Mouse (Mus musculus) thymus, postnatal 10 days (tissue): Measurements from ENCODE around the gene Arntl.

Experiments
- DNase-seq, 2 experiments: peaks; one replicate each; pipeline ENCODE4 v3.0.0; 2021; ENCODE audit warnings: low spot score in 2 of 2

The Arntl gene

GRCm38 (mm10) chr7:113208388-113208753, 1.1 kb downstream of the Arntl start:
- peak in 1 of 2 experiments; percentile 14 for DNase-seq

DNA sequence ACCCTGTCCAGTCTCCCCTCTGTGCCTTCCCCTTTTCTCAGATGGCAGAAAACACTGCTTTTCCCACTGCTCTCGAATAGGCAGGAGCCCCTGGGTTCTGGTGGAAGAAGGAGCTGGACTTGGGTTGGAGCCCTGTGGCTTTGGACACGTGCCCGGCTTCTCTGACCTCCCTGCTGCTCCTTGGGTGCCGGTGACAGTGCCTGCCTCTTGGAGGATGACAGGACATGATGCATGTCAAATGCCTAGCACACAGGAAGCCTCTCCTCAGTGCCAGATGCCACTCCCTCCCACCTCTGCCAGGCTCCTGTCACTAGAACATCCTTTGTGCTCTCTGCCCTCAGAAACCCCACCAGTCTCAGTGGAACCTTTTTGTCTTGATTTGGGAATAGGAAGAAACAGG, 3.2 kb downstream of the Arntl start:
- peak; percentile 23 to 29 for DNase-seq

- DNase-seq, result no peak
These were observed 7.2 kb downstream of the Arntl start for GRCm38 (mm10) chr7:113214245-113215169.

DNA sequence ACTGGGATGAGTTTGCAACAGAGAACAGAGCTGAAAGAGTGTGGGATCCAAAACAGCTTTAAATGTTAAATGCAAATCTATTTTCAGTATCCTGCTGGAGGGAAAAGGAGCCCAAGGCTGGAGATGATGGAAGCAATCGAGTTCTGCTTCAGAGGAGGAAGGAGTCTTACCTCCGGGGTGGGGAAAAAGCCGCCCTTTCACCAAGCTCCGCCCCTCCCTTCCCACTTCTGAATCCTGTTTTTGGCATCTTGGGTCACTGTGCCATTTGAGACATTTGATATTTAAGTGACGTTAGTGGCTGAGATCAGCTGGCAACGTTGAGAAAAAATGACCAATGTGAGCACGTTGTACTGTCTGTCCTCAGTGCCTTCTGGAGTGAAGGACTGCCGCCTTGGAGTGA, 8.9 kb downstream of the Arntl start:
- DNase-seq, result no peak

- no peak for DNase-seq
These were observed 12.2 kb downstream of the Arntl start for GRCm38 (mm10) chr7:113219416-113219815.

DNA sequence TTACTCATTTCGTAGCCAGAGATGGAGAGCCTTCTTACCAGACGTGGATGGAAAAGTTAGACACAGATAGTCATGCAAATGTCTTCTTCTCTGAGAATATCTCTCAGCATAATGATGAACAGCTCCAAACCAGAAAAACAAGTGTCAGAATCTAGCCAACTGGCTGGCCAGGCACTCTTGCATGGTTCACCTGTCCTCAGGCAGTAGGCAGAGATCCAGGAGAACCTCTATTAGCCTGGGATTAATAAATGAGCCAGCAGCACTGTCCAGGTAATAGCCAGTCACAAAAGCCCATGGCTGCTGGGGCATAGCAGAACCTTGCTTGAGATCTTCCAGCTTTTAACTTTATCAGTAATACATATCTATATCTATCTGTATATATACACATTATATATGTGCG, 12.6 kb downstream of the Arntl start:
- no peak for DNase-seq

- DNase-seq, result no peak
These were observed 13.5 kb downstream of the Arntl start for GRCm38 (mm10) chr7:113220691-113221238.

DNA sequence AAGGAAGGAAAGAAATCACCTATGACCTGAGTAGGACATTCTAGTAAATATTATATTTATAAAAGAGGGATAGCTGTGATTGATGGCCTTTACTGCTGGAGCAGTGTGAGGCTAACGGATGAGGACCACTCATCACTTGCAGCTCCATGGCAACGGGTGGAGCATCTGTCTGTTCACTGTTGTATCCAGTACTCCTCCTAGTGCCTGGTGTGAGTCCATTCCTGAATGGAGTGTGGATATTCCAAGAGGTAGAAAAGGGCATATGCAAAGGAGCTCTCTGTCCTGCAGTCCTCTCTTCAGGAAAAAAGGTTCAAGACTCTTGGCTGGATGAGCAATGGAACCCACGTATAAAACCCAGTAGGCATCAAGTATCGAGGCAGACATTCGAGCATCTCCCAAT, 15.6 kb downstream of the Arntl start:
- DNase-seq, result no peak

DNA sequence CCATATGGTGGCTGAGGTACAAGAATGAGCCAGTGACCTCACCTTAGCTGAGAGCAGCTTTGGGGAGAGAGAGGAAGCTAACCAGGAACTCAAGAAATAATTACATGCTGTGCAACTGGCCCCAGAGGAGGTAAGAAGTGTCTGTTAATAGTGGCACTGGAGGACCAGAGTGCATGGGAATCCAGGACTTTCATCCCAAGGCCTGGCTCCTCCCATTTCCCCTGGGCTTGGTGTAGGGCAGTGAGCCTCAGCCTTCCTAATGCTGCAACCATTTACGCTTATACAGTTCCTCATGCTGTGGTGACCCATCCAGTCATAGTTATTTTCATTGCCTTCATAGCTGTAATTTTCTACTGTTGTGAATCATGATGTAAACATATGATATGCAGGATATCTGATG, 17.4 kb downstream of the Arntl start:
- DNase-seq, result no peak

DNA sequence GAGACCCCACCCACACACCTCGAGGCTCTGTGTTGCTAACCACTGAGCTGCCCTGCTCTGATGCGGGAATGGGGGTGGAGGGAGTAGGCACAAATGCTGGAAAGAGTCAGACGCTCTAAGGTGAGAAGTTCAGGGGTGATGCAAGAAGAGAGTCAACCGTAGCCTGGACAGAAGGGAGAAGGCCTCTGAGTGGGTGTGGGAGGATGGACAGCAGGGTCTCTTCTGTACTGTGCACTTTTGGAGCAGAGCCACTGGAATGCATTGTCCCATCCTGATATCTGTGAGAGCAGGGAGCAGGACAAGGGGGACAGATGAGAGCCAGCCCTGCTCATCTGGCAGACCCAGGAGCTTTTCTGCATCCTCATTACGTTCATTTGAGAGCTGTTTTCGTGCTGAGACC, 21.2 kb downstream of the Arntl start:
- no peak for DNase-seq

- DNase-seq, result no peak
These were observed 28.9 kb downstream of the Arntl start for GRCm38 (mm10) chr7:113236135-113236534.

DNA sequence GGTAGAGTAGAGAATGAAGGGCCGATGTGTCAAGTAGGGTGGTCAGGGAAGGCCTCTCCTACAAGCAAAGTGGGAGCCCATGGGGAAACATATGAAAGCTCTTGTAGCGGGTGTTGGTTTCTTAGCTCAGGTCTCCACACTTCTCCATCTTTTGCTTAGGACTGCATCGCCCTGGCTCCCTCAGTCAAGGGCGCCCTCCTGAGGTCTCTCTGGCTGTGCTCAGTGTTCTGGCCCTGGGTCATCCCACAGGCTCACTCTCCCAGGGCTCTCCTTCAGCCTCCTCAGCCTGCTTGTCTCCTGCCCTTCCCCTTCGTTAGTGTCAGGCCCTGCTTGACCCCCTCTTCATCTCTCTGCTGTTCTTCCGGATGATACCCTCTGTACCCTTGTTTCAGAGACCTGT, 31.1 kb downstream of the Arntl start:
- no peak for DNase-seq

DNA sequence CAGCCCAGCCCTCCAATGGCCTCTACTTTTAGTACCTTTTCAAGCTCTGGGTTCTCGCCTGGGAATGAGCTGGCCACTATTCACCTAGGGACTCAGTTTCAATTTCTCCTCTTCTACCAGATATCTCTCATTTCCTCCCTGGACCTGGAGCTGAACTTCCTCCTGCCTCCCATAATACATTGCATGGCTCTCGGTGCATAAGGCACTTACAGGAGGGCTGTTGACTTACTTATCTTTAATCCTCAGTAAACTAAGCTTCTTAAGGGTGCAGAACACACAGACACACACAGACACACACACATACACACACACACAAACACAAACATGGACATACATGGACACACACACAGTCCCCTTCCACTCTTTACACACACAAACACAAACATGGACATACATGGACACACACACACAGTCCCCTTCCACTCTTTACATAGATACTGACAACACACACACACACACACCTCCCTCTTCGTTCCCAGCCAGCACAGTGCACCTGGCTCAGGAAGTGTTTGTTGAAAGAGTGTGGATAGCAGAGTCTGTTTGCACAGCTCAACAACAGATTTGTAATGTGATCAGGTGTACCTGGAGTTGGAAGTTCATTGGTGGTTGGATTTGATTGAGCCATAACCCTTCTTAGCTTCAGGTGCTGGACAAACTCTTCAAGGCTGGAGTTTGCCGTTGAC, 32.3 kb downstream of the Arntl start:
- no peak for DNase-seq

DNA sequence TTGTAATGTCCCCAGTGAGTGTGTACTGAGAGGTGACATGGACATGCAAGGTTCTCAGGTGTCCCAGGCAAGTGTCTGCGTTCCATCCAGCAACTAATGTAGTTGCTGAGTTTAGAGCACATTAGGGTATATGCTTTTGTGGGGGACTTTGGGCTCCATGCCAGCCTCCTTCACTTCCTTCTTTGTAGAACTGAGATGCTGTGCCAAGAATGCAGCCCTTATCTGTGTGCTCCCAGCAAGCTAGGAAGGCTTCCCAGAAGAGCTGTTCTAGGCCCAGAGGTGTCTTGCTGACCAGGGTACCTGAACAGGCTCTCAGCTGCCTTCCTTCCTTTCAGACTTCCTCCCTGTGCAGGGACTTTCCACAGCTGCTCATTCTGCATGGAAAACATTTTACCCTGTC, 33.2 kb downstream of the Arntl start:
- no peak for DNase-seq

DNA sequence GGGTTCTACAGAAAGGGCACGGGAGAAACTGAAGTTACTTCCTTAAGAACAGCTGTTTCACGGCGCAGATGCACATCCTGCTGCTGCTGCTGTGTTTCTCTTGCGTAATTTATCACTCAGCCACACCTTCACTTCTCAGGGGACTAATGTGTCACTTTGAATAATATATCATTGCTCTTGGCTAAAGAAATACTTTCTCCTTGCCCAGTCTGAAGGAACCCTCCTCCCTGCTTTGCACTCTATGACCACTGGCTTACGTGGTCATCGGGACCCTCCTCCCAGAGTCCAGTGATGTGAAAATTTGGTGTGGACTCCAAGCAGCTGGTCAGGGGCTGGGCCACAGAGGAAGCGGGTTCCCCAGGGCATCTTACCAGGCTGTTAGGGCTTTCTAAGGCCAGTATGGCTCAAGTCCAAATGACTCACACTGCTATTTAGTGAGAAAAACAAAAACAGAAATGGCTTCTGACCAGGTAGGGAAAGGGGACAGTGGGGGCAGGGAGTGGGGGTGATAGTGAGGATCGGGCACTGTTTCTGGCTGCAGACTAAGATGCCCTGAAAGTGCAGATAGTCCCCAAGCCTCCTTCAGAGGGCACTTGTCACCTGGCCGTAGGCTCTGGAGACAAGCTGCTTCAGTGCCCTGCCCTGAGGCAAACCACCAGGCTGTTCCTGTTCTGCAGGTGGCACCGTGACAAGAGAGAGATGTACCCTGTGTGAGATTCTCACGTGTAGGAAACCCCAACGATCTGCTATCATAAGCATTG, 34.8 kb downstream of the Arntl start:
- DNase-seq, result no peak

GRCm38 (mm10) chr7:113242688-113243087, 35.4 kb downstream of the Arntl start:
- DNase-seq, result no peak

GRCm38 (mm10) chr7:113245144-113245543, 37.9 kb downstream of the Arntl start:
- no peak for DNase-seq

DNA sequence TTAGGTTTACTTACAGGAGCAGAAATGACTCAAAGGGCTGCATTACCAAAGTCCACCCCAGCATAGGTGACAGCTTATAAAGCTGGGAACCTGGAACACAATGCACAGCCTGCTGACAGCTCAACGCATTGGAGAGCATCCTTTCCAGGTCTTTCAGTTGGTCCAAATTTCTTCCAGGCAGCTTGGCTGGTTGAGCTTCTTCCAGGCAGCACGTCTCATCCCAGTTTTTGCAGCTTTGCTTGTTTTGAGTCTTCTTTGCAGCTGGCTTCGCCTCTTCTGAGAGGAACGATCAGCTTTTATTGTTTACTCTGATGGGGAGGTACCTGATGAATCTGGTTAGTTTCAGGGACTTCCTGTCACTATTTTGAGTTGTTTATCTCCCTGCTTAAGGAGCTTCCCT, 39.2 kb downstream of the Arntl start:
- DNase-seq, result no peak

DNA sequence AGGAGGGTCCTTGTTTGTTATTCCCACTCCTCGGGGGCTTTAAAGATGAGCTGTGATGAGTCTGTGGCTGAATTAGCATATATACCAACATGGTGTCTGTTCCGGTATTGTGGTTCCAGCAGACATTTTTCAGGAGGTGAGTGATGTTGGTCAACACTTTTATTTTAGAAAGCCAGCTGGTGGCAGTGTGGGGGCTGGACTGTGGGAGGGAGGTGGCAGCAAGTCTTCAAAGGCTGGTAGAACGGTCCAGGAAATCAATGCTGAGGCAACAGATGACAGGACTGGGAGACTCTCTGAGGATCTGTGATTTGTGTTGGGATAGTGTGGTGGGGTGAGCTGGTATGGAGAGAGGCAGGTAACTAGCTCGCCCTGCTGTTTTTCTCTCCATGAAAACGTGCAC, 39.9 kb downstream of the Arntl start:
- DNase-seq, result no peak

DNA sequence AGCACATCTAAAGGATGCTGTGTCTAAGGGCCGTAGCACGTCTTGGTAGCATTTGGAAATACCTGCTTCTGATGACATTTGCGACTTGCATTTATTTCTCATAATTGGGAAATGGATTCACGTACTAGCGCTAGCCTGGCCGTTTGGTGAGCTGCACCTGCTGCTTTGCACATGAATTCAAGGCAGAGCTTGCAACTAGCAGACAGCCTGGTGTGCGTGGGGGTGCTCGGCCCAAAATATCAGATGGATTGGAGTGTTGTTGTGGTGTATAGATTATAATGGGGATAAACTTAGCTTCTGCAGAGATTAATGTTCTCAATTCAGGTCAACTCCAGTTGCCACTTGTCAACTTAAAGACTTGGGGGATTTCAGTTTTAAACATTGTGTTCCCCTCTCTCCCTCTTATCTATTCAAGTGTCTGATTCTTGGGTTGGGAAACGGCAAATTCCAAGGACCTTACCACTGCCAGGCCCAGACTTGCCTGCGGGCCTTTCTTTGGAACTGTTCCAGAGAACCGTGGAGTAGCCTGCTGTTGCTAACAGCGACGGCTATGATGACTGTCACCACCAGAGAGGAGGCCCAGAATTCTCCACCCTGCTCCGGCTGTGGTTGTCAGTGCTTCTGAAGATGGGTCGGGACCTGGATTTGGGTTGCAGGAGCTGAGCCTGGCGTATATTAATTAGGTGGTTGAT, 42.0 kb downstream of the Arntl start:
- DNase-seq, result no peak

DNA sequence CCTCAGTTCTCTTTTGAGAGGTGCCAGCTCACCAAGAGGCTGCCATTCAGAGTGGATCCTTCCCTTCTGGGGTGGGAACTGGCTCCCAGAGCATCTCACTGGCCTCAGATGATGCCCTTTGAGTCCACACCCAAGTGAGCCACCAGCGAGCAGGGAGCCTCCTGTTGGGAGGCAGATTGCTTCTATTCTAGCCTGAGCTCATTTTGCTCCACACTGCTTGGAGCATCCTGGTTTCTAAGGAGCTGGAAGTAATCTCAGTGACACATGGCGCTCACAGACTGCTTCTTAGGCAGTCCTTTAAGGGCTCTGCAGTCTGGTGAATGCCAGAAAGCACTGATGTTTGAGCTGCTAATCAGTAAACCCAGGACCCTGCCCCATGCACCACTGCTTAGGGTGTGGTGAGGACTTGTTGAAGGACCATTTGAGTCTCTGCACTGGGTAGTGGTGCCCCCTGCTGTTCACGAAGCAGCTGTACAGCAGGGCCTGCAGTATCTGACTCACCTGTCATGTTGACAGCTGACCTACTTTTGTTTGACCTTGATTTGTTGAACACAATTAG, 43.2 kb downstream of the Arntl start:
- DNase-seq, result peak; percentile 42 to 74
